Mouse (Mus musculus): Measurements from ENCODE around the gene Sardh.

Gene Sardh

DNA sequence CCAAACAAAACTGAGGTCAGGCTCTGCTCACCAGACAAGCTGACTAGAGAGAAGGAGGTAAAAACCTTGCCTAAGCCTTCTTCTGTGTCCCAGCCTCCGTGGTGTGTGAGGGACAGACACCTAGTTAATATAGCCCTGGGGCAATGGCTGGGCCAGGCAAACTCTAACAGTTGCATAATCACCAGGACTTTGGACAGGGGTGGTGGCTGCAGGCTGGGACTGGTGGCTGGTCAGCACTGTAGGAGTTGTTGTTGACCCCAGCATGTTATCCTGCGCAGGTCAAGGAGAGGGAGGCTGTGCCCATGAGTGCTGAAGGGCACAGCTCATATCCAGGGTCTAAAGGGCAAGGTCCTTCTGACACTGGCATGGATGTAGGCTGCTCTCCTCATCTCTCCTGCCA lies at the start of gene Sardh:
Gene Sardh, minus strand, starts transcription at position 127 of the 400 bp plus-strand sequence.
- no peak for DNase-seq (ENCODE audit: extremely low read depth, insufficient read length, low spot score)

DNA sequence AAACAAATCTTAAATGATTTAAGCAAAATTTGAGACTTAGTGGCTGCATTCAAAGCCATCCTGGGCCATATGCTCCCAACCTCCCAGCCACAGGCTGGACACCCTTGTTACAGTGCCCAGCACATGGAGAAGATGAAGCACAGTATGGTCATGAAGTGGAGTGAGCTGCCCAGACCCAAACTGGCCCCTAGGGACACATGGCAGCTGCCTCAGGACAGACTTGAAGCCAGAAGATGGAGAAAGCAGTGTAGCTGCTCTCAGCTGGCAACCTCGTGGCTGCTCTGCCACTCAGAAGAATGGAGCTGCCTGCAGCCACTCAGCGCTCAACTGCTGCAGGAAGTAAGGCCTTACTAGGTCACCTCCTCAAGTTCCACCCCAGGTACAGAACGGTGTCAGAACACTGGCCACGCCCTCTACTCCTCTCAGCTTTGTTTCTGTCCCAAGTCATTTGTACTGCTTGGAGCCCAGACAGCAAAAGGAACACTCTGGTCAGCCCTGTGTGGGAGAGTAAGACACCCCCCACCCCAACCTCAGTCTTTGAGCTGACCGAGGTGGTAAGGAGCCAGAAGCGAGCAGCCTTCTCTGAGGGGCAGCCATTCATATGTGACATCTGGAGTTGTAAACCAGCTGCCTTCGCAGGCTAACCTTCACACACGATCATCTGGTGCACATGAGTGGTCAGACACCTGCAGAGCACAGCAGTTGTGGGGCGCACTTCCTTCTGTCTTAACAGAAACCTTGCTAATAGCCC lies 48.7 kb upstream of the Sardh start:
- DNase-seq (ENCODE audit: extremely low read depth, insufficient read length, low spot score) = no peak

DNA sequence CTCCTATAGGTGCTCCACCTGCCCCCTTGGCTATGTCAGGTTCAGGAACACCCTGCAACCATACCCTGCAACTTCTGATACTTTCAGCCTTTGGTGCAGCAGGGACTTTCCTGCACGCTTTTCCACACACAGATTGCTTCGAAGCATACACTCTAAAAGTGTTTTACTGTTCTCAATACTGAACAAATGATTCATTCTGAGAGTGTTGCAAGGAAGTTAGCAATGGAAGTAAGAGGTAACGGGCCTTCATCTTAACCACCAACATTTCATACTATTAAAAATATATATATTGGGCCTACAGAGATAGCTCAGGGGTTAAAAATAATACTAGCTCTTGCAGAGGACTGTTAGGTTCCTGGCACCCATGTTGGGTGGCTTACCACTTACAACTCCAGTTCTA lies 46.6 kb upstream of the Sardh start:
- DNase-seq (ENCODE audit: extremely low read depth, insufficient read length, low spot score) = no peak

DNA sequence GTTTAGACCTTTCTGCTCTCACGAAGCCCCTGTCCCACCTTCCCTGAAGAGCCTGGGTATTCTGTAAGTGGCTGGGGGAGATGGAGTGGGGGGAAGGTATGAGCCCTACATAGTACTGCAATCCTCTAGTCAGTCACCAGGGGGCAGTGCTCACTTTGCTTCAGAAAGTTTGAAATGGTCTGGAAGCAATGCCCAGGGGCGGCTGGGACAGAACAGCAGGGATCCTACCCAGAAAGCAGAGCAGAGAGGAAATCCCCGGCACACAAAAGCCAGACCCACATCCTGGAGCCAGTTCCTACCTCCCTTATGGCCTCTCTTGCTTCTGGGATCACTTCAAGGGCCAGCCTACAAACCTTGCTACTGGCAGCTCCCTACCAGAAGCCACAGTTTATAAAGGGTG lies 40.9 kb upstream of the Sardh start:
- DNase-seq (ENCODE audit: extremely low read depth, insufficient read length, low spot score) = peak; percentile 44

DNA sequence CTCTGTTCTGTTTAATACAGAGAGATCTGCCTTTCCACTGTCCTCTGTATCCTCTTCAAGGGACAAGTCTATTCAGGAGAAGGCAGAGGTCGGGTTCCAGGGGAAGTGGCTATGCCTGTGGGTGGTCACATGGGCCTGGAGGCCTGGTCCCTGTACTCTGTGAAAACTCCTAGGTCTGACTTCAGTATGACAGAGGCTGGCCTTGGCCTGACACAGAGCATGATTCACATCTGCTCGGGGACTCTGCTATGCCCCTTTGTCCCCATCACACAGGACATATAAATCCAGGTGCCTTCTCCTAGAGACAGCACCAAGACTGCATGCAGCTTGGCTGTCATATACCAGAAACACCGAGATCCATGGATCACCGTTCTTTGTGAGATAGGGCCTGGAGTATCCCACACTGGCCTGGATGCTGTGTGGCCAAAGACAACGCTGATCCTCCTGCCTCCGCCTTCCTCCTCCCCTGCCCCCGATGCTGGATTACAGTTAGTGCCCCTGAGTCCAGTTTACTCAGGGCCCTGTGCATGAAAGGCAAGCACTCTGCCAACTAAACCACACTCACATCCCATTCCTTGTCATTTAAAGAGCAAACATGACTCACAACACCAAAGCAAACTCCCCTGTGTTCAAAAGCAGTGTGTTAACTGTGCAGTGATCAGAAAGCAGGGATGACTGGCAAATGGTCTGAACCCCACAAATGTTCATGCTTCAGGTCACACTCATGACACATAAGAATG lies 39.0 kb upstream of the Sardh start:
- DNase-seq (ENCODE audit: extremely low read depth, insufficient read length, low spot score) = no peak

DNA sequence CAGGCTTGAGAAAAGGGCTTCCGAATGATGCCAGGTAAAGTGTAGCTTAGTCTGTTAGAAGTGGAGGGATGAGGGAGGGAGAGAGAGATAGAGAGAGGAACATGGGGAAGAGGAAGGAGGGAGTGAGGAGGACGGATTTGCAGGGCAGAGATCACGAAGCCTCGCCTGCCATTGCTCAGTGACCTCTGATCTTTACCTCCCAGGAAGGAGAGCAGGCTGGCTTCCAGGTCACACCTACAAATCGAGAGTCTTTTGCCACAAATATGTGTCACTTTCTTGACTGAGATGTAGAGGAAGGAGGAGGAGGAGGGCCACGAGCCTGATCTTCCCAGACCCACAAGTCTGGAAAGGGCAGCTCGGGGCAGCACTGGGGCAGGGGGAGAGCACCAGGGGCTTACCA lies 36.3 kb upstream of the Sardh start:
- no peak for DNase-seq (ENCODE audit: extremely low read depth, insufficient read length, low spot score)

DNA sequence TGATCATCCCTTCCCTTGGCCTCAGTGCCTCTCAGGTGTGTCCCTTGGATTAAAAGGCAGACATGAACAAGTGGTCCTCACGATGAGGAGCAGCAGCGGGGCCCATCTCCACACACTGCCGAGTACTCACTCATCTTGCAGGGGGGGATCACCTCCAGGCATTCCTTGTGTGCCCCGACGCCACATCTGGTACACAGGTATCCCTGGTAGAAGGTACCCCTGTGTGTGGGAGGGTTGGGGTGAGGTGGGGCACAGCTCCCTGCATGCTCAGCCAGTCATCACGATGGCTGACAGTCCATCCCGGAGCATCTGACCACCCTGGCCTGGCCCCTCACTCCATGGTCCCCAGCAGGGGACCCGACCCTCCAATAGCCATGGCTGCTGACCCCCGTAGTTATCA lies 33.6 kb upstream of the Sardh start:
- DNase-seq (ENCODE audit: extremely low read depth, insufficient read length, low spot score) = no peak

DNA sequence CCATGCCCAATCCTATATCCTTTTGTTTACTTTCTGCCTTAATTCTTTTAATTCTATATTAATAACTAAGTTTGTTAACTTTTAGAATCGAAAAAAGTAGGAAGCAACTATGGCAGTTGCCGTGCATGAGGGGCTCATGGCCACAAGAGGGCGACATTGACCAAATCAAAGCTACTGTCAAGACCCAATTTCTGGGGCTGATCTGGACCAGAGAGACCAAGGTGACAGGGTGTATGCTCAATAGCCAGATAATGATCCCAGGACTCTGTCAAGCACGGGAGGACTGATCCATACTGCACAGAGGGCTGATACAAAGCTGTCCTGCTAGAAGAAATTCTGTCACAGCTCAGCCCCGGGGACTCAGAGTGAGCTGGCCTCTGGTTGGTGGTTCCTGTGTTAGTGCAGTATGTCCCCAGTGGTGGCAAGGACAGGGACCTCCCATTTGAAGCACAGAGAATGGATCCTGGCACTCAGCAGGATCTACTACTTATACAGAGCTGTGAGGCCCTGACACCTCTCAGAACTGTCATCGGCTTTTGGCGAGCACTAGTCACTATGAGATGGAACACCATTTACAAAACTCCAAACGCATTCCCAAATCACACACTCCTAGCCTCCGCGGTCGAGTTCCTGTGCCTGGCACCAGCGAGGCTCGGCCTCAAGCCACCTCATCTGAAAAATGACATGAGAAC lies 32.9 kb upstream of the Sardh start:
- DNase-seq (ENCODE audit: extremely low read depth, insufficient read length, low spot score) = no peak

DNA sequence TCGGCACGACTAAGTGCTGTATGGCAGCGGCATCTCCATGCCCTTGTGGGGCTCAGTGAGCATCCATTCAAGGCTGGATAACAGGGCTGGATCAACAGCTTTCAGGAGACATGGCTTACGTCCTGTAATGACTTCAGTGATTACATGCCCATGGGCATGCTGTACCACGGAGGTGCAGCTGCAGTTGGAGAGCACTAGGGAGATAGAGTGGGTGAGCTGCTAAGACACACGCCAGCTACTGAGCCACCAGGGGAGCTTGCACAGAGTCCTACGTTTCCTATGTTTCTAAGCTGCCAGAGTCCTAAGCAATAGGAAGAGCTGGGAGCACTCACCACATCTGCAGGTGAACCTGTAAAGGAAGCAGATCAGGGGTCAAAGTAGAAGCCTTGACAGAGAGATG lies 30.7 kb upstream of the Sardh start:
- no peak for DNase-seq (ENCODE audit: extremely low read depth, insufficient read length, low spot score)

DNA sequence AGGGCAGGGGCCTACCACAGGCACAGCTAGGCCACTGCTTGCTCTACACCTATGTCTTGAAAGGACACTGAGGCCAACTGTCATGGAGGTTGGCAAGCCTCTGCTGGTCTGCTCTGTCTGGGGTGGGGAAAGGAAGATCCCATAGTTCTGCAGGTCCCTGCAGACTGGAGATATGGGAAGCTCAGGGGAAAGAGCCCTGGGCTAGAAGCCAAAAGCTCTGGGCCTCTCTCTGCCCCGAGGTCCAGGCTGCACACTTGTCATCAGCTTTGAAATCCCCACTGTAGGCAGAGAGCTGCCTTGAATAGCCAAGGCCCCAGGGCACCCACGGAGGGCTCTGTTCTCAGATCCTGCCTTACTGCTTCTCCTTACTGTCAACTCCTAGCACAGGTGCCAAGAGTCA lies 20.2 kb upstream of the Sardh start:
- DNase-seq (ENCODE audit: extremely low read depth, insufficient read length, low spot score) = no peak

DNA sequence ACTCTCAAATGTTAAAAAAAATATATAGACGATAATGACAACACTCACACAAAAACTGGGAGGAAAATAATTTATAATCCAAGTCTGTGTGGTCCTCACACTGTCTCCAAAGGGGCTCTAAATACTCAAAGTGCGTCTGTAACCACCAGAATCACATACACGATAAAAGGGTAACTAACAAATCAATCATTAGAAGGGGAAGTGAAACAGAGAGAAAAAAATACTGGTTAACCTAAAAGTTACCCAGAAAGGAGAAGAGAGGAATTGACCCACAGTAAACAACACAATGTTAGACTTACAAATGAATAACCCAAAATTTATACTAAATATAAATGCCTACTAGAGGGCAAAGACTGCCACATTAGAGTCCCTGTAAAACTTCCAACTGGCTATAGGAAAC lies 17.7 kb upstream of the Sardh start:
- no peak for DNase-seq (ENCODE audit: extremely low read depth, insufficient read length, low spot score)

DNA sequence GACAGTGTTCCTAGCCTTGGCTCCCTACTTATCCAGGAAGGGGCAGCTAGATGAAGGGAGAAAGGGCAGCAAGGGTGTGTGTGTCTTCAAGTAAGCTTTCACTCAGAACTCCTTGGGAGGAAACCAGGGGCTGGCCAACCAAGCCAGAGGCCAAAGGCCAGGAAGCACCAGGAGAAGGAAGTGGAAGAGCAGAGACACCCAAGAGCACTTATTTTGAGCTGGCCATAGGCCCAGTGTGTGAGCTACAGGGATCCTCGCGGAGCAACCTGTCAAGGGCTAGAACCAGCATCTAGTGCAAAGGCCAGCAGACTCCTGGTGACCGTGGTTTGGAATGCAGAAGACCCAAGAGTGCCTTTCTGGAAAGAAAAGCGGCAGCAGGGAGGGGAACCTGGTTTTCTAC lies 14.8 kb upstream of the Sardh start:
- no peak for DNase-seq (ENCODE audit: extremely low read depth, insufficient read length, low spot score)

DNA sequence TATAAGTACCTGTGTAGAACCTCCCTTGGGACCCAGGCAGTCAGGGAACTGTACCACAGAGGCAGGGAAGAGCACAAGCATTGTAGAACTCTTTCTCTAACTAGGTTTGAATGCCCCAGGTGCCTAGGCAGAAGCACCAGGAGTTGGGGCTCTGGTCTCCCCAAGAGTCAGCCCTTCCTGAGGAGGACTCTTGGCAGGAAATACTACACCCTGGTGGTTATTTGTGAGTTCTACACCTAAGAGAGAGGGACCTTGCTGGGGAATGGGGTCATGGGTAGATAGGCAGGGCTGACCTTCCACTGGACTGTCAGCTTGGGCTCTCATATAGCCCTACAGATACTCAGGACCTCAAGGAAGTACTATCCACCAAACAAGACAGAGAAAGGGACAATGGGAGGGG lies 3.3 kb upstream of the Sardh start:
- DNase-seq (ENCODE audit: extremely low read depth, insufficient read length, low spot score) = no peak

DNA sequence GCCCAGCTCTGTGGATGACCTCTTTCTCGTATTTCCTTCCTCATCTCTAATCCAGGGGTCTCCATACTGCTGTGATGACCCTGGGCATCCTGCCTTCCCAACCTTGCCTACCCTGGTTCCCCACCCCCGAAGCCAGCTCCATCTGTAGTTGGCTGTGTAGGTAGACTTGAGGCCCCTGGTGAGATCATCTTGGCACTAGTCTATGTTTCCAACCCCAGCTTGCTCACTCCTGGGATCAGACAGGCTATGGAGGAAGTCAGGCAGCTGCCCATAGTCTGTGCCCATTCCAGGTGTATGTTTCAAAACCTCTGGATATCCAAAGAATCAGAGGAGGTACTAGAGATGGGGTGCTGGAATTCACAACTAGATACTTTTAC lies 662 bp downstream of the Sardh start:
- DNase-seq (ENCODE audit: extremely low read depth, insufficient read length, low spot score) = no peak

DNA sequence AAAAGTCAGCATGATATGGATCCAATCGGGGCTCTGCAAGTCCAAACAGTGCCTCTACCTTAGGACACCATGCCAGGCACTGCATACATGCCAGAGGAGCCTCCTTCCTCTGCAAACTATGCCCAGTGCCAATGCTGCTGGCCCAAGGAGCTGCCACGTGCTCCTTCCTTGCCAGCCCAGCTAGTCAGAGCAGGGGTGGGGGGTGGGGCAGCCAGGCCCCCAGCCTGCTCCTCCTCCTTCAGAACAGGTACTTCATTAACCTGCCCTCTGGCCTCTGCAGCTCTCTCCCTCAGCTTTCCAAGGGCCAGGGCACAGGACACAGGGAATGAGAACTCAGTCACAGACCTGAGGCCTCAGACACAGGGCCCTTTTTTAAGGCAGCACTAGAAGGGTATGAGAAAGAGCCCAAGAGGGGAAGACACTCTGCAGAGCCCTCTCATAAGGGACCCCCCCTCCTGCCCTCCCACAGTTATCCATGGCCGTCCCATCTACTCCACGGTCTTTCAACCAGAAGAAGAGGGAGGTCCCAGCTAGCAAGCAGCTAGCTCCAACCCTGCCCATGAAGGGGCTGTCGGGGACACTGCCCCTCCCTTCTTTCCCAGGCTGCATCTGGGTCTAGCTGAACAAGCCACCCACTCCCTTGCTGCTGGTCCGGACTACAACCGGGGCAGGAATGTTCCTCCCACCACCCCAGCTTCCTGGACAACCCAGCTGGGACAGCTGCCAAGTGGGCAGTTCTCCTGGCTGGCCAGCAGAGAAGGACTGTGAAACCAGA lies 1.2 kb downstream of the Sardh start:
- DNase-seq (ENCODE audit: extremely low read depth, insufficient read length, low spot score) = peak; percentile 90

DNA sequence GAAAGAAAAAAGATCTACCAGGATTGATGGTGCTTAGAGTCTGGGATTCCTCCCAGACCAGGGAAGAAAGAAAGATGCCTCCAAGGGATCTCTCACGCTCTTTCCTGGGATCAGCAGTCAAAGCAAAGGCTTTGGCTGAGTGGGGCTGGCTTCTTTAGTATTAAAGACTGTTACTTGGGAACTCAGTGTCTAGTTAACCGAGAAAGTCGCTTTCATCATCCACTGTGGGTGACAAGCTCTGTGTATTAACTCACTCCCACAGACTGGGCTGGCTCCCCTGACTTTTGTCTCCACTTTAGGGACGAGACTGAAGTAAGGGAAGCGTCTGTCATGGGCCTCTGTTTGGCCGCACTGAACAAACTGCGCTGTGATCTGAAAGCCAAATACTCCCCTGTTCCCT lies 2.2 kb downstream of the Sardh start:
- DNase-seq (ENCODE audit: extremely low read depth, insufficient read length, low spot score) = no peak

DNA sequence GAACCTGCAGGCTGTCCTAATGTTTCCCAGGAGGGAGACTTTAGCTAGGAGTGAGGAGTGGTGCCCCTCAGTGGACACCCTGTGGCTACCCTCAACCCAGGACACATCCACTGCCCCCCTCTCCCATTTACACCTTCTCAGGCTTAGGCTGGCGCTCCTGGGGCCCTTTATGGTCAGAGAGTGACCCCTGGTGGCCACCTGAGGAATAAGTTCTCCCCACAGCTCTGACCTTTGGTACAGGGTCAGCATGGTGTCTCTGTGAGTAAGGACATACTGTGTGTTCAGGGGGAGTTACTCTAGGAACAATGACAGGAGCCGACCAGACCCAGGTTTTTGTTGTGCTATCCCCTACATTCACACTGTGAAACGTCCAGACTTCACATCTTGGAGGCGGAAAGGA lies 10.8 kb downstream of the Sardh start:
- DNase-seq (ENCODE audit: extremely low read depth, insufficient read length, low spot score) = no peak

DNA sequence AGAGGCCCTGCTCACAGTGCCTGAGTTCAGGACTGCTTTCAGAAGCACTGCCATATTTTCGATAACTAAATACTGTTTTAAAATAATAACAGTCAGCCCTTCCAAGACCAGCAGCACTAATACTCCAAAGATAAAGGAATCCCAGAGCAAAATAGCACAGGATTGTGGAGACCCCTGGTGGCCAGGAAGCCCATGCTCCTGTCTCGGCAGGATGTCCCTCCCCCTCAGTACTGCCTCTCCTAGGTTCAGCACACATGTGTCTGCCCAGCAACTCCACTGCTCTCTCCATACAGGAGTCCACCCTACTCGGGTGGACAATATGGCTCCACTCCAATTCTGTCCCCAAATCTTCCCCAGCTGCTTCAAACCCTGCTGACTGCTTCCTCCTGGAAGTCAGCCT lies 12.4 kb downstream of the Sardh start:
- no peak for DNase-seq (ENCODE audit: extremely low read depth, insufficient read length, low spot score)

DNA sequence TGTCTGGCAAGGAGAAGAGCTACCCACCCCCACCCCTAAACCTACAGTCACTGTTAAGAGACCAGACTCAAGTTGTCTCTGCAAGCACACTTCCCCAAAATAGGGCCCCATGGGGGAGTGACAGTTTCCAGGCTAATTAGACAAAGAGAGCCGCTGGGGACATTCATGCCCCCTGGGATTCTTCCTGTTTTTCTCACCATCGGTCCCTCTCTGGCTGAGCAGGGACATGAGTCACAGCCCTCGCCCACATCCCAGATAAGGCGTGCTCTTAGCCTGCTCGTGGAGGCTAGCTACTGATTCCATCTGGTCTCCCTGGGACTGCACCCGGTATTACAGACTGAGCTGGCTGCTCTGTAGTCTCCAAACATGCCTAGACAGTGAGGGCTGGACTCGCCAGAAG lies 15.8 kb downstream of the Sardh start:
- DNase-seq (ENCODE audit: extremely low read depth, insufficient read length, low spot score) = peak; percentile 35

DNA sequence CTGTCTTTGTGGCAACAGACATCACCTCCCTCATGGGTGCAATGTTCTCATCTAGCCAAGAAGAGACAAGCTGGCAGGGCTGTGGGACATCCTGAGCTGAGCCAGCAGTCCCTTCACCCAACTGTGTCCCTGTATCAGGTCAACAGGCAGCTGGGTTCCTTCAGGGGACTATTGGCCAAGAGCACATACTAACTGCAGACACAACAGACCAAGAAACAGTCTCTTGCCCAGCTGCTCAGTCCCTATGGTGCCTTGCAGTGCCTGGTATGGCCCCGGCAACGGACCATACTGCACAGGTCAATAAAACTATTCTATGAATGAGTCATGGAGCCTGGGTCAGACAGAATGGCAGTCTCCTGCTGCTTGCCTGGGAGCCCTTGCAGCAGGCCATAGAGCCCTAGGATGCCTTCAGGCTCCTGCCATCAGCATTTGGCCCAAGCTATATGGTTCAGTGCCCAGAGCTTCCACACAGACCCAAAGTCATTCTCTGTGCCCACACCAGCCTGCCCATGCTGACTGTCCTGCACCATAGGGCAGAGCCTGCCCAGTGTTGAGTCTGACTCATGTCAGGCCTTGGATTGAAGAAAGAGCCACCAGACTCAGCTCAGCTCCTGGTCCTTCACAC lies 18.5 kb downstream of the Sardh start:
- DNase-seq (ENCODE audit: extremely low read depth, insufficient read length, low spot score) = no peak

All from 3134 (cell line).